Mouse (Mus musculus): ENCODE results near the gene Ctu2. TPM values are rescaled to one million over a fixed set of nuclear protein-coding genes. Genes with fewer than 3 reads are reported as not detected.

Ctu2 gene
- polyA plus RNA-seq, 3 experiments from 2014 or later: 8.1 to 12.5 (median 9.3) TPM

DNA sequence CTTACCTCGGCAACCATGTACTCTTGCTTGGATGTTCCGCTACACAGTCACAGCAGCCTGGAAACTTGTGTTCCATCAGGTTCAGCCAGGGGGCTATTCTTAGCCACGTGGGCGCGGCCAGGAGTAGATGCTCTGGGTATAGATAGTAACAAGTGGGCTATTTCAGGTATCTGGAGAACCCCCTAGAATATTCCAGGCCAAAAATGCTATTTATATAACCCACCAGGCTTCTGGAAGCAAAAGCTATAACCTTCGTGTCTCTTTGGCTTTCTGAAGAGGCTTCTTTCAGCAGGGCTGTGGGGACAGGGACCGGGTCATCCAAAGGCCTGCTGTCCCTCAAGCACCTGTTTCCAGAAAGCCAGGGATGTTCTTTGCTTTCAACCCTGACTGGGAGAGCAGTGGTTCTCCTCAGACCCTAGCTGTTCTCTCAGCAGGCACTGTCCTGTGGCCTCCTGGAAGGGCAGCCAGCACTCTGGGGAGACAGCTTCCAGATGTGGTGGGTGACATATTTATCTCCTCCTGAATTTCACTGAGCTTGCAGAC, 24.7 kb upstream of the Ctu2 start:
- no peak for ATAC-seq

- ATAC-seq: no peak
Measured at GRCm38 (mm10) chr8:122452154-122452553, 23.8 kb upstream of the Ctu2 start.

DNA sequence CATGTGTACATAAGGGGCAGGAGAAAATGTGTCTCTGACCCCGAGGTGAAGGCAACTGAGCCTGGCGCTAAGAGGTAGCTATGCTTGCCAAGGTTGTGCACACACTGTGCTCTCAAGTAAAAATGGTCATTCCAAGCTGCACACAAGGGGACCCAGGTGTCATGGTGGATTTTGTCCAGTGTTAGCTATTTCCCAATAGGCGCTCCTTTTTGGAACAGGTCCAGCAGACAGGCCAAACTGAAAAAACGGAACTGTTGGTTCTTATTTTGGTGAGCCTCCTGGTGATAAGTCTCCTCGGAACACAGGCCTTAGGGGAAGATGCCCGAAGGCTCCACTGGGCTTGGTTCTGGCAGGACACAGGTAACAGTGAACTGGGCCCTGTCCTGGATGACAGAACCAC, 21.5 kb upstream of the Ctu2 start:
- ATAC-seq: no peak

DNA sequence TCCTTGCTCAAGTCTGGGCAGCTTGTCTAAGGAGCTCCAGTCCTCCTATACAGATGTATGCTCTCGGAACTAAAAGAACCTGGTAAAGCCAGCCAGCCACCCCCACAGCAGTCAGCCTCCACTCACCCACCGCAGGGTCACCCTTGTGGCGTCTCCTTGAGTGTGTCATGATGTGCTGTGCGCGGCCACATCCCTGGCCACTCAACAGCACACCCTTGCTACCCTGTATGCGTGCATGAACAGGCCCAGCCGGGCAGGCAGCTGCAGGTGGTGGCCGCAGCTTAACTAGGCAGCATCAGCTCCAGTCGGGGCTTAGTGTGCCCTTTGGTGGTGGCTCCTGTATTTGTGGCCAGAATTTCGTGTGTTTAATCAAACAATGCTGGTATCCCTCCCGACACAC, 18.8 kb upstream of the Ctu2 start:
- ATAC-seq: no peak

DNA sequence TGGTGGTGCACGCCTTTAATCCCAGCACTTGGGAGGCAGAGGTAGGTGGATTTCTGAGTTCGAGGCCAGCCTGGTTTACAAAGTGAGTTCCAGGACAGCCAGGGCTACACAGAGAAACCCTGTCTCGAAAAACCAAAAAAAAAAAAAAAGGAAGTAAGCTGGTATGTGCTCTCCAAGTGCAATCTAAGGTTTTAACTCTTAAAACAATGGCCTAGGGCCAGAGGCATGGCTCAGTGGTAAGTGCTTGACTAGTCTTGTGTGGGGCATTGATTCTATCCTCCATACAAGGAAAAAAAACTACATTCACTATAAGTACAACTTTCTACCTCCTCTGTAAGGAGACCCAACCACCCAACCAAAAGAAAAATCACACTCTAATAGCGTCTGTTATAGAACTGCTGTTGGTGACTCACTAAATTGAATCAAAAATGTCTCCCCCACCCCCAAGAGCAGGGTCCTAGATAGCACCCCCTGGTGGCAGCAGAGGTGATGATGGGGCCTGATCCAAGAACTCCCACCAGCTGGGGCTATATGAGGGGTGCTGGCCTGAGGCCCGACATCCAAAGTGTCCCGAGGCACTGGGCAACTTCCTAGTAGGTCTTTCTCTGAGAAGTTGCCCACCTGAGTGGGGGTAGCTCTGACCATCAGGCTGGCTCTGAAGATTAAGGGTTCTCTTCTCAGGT, 16.6 kb upstream of the Ctu2 start:
- ATAC-seq: no peak

DNA sequence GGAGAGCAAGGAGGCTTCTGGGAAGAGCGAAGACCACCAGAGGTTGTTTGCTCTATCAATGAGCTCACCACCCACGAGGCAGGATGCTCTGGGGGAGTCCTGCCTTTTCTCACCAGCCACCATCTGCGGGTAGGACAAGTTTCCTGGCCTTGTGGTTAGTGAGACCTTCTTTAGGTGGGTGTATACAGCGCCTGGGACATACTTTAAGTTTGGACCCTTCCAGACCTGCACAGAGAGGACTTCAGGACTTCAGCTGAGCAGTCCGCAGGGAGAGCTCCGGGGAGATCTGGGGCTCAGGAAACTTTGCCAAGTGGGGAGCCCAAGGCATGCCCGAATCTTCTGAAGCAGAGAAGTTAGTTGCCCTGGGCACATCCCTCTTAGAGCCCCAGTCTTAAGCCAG, 16.0 kb upstream of the Ctu2 start:
- ATAC-seq: peak; percentile 66

- ATAC-seq: peak; percentile 40
Measured at GRCm38 (mm10) chr8:122460524-122461472, 15.1 kb upstream of the Ctu2 start, which contains the start of gene Snai3. Gene Snai3, minus strand, starts transcription at chr8:122460733.

DNA sequence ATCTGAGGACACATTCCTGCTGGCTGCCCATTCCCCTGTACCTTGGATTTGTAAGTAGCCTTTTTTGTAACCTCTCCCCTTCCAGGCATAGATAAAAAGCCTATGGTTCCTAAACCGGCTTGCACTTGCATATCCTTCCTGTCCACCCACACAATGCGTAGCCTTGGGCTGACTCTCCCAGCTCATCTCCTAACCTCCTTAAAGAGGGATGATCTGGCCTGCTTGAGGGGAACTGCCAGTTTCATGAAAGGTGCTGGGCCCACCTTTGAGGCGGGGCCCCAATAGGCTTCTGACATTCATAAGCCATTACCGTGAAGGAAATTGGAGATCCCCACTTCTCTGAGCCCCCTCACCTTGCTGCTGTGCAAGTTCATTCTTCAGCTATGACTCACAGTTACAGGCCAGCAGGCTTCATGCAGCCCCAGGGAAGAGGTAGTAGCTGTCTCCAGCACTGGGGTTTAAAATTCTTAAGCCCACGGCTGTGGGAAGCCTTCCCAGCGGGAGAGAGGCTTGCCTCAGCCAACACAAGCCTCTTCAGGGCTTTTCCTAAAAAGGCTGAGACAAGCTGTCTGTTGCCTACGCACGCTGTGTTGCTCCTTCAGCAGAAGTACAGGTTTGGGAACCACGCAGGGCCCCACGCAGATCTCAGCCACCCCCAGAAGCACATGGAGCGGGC, 14.3 kb upstream of the Ctu2 start:
- no peak for ATAC-seq

DNA sequence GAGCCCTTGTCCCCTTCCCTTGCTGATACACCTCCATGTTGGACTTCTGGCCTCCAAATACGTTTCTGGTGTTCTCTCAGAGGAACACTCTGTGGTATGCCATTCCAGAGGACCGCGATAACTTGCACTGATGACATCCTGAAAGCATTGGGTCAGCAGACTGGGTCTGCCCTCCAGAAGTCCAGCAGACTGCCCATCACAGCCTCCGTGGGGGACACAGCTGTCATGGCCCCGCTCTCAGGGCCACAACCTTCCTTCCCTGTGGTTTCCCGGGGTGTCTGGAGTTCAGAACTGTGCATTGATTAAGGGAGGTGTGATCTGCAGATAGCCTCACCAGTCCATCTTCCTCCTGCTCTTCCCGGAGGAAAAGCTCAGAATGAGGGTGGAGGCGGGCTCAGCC, 13.4 kb upstream of the Ctu2 start:
- no peak for ATAC-seq

DNA sequence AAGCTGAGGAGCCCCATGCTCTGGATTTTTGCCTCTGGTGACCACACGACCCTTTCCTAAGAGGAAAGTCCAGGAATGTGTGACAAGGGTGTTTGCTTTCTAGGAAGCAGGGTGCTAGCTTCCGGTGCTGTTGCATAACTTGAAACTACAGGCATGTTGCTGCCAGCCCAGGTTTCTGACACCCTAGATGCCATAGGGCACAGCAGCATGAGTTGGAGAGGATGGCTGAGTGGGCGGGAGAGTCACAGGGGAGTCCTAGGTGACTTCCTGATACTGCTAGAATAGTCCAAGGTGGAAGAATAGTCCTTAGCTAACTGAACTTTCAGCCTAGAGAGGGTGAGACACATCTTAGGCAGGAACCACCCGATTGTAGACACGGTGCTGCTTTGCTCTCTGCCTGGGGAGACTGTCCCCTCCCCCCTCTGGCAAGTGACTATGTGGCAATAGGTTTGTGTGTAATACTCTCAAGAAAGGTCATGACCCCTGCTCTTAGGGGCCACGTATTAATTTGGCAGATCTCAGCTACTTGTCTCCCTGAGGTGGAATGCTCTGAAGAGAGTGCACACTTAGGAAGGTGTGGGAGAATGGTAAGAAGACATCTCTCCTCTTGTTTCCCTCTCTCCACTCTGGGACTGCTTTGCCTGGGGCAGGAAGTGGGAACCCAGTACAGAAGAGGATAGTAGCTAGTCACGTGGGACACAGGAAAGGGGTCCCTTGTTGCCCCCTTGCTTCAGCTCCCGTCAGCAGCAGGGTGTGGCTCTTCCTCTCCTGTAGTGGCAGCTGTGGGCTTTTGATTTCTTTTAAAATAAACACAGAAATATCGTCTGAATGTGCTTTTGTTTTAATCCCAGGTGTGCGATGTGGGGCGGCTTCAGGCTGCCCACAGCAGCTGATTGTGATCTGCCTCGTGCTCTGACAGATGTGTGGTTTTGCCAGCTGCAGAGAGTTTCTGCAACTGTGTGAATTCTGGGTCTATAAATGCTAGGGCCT, 12.0 kb upstream of the Ctu2 start:
- peak; percentile 29 for ATAC-seq

DNA sequence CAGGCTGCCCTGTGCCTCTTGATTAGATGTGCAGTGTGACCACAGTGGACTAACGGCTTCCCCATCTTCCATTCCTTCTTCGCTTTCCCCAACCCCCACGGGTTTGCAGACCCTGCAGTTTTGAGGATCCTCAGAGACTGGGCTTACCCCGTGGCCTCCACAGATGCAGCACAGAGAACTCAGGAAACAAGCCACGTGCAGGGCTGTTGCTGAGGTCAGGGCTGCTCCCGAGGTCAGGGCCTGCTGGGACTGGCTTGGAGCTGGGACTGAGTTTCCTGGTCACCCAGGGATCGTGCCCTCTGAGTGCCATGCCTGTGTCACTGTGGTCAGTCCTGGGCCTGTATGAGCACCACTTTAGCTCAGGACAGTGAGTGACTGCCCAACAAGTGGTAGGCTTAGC, 11.0 kb upstream of the Ctu2 start:
- no peak for ATAC-seq

DNA sequence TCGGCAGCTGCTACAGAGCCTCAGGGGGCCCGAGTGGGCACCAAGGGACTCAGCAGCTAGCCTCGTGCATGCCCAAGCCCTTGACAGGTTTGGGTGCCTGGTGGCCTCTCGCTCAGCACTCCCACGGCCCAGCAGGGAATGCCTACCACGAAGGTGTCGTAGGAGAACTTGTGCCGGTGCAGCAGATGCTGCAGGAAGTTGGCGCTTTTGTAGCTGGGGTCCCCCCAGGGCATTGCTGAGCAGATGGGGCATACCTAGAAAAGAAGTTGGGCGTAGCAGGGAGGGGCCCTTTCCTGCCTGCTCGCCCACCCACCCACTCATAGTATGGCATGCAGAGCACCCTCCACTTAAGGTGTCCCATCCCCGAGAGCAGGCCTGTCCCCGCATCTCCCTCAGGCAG, 8.1 kb upstream of the Ctu2 start:
- no peak for ATAC-seq

DNA sequence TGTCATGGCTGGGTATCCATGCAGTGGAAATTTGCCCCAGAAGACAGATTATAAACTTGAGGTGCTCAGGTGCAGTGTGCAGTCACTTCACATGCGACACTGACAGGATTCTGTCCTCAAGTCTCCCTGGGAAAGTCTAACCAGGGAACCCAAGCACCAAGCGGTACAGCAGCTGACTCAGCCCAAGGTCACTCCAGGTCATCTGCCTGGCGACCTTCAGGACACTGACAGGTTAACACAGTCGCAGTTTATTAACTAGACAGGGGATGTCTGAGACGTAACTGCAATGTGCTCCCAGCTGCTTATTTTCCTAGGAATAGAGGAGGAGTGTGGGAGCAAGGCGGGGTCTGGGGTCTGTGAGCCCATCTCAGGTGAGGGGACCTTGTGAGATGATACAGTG, 6.5 kb upstream of the Ctu2 start:
- ATAC-seq: no peak

DNA sequence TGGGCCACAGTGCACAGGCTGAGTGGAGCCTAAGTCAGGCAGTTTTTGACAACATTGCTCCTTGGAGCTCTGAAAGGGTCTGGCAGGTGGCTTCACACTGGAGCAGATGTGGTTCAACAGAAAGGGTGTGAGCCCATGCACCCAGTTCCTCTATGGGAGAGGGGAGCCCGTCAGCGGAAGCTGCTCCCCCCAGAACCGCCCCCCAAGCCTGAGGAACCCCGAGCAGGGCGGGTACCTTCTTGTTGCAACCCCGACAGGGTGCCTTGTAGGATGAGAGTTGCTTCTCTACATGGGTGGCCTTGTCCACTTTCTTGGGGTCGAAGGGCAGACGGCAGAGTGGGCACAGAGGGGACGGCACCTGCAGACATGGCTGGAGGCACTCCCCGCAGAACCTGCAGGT, 6.0 kb upstream of the Ctu2 start:
- no peak for ATAC-seq

DNA sequence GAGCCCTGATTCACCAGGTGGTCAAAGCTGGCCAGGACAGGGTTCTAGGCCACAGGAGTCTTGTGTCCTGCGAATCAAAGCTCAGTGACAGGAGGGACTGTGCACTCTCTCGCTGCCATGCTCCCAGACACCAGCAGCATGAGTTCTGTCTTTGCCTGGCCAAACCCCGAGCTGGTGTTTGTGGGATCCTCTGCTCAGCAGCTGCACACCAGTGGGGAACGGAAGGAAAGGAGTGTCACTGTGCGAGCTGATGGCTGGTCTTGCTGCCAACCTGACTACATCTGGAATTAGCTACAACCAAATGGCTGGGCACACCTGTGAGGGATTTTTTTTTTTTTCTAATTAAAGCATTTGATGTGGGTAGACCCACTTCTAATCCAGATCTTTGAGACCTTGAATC, 5.3 kb upstream of the Ctu2 start:
- ATAC-seq: no peak

DNA sequence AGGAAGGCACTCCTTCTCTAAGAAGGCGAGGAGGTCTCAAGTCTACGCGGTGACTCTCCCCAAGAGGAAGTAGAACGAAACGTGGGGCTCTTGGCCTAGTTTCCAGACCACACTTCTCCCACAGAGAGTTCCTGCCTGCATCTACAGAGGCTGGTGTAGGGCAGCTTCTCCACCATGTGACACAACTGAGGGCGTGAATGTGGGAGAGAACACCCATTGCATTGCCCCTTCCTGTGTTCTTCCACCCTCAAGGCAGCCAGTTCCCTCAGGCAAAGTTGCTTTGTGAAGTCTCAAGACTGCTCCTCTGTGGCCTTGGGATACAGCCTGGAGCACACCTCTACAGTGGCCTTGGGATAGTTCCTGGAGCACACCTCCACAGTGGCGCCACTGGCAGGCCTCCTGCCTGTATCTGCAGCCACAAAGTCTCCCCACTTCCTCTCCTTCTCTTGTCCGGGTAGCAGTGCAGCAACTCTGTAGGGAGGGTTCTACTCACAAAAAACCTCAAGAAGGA, 2.0 kb upstream of the Ctu2 start:
- ATAC-seq: peak; percentile 53

DNA sequence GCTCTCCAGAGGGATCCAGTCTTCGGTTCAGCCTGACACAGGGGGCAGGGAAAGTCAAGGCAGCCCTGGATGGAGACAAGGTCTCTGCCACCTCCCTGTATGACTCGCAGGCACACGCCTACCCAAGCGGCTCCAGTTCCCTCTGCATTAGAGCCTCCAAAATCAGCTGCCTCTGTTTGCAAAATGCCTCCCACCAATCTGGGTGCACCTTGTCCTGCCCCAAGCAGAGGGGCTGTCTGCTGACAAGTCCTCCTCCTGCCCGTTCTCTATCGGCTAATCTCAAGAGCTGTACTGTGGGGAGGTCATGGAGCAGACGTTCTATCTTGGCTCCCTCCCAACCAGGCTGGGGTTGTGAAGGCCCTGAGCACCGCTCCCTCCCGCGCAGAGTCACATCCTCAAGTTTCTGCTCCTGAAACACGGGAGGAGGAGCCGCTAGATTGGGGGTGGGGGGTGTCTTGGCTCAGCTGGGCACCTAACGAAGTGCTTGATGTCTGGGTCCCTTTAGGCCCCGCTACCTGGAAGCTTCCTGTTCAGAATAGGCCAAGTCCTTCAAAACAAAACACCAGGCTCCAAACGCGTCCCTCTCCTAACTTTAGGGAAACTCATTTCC, 887 bp upstream of the Ctu2 start:
- peak; percentile 10 for ATAC-seq

GRCm38 (mm10) chr8:122482448-122482847, 6.5 kb downstream of the Ctu2 start:
- no peak for ATAC-seq

DNA sequence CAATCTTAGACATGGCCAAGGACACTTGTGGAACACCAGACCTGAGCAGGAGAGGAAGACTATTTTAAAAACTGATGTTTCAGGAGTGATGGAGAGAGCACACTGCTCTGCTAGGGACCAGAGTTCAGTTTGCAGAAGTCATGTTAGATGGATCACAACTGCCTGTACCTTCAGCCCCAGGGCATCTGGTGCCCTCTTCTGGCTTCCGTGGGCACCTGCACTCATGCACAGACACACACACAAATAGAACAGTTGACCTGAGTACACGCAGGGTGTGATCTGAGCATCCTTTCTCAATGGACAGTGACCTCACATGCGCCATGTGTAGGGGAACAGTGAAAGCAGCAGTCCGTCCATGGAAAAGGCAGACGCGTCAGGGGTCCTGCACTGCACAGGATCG, 7.9 kb downstream of the Ctu2 start:
- no peak for ATAC-seq

- no peak for ATAC-seq
Measured at GRCm38 (mm10) chr8:122484831-122485230, 8.9 kb downstream of the Ctu2 start.

DNA sequence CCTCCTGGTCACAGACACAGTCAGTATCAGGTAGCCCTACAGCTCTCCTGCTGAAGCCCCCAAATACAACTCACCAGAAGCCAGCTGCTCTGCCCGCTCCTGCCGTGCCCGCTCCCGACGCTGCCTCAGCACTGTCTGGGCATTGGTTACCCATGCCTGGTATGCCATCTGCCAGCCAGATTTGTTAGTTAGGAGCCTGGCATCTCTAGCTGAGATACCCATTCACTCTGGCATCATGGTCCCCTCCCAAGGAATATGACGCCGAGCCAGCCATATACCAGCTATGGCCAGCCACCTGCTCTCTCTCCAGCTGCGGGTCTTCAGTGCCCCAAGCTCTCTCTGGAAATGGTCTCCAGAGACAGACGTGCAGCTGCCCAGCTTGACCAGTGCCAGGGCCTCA, 12.4 kb downstream of the Ctu2 start:
- ATAC-seq: no peak
